ENCODE assay signal across 8 mouse cellular contexts in genomic region chr3:63899309-63899695, GRCm38 (mm10). TPM values are rescaled to one million over a fixed set of nuclear protein-coding genes. Genes with fewer than 3 reads are reported as not detected.
DNase-seq lines count a peak whose midpoint lies in the region; ATAC-seq and TF ChIP-seq lines count a peak whose summit lies in the region.

Plch1 (minus strand) TSS chr3:63899472.

- H3K79me2 ChIP-seq in liver, adult 2 months (ENCODE audit: control insufficient read depth, insufficient read depth, low read length), result no peaks in the 10 kb centered on the region

- peak within 1 kb of the TSS; percentile 72 for H3K4me3 ChIP-seq in heart, embryonic 11.5 days (ENCODE audit: low read depth, low read length)
- H3K4me3 ChIP-seq in forebrain, postnatal 0 days (ENCODE audit: low read depth, low read length), result peak within 1 kb of the TSS; percentile 71
- H3K4me3 ChIP-seq in intestine, postnatal 0 days (ENCODE audit: low read depth, low read length), result peak within 1 kb of the TSS; percentile 67
- peak within 1 kb of the TSS; percentile 59 for H3K4me3 ChIP-seq in liver, adult 2 months (ENCODE audit: insufficient read depth, low read depth, low read length)
- H3K4me3 ChIP-seq in midbrain, embryonic 16.5 days (ENCODE audit: low read depth, low read length), result peak within 1 kb of the TSS; percentile 84

- H3K4me2 ChIP-seq in heart, embryonic 11.5 days, result peak within 1 kb of the TSS; percentile 99
- H3K4me2 ChIP-seq in forebrain, postnatal 0 days (ENCODE audit: low read depth), result peak within 1 kb of the TSS; percentile 88
- H3K4me2 ChIP-seq in intestine, postnatal 0 days (replicated peaks; ENCODE audit: low read depth), result peak within 1 kb of the TSS; percentile 100
- H3K4me2 ChIP-seq in midbrain, embryonic 16.5 days (ENCODE audit: low read length), result peak within 1 kb of the TSS; percentile 93

- TF ChIP-seq POLR2A in liver, adult 2 months (IDR thresholded peaks at IDR 0.05; ENCODE audit: extremely low read depth, insufficient read depth, low read length), result no peak

- no peak for TF ChIP-seq CTCF in forebrain, postnatal 0 days (IDR thresholded peaks at IDR 0.05; ENCODE audit: low read depth)
- no peak for TF ChIP-seq CTCF in intestine, postnatal 0 days (IDR thresholded peaks at IDR 0.05; ENCODE audit: low read depth)
- TF ChIP-seq CTCF in liver, adult 2 months (IDR thresholded peaks at IDR 0.05; ENCODE audit: low read depth, low read length), result no peak

- under 1% methylated on average over 12 of the region's 12 CpGs for WGBS in heart, embryonic 11.5 days (ENCODE audit: insufficient replicate concordance)
- WGBS in forebrain, postnatal 0 days, result under 1% methylated on average over 12 of the region's 12 CpGs
- under 1% methylated on average over 12 of the region's 12 CpGs for whole genome bisulfite sequencing in intestine, postnatal 0 days
- 1% methylated on average over 12 of the region's 12 CpGs for WGBS in liver, adult 2 months
- under 1% methylated on average over 12 of the region's 12 CpGs for WGBS in midbrain, embryonic 16.5 days

- H3K27me3 ChIP-seq in heart, embryonic 11.5 days (ENCODE audit: control insufficient read depth, insufficient read depth, low read length), result no peaks in the 10 kb centered on the region
- no peaks in the 10 kb centered on the region for H3K27me3 ChIP-seq in forebrain, postnatal 0 days (ENCODE audit: insufficient read depth, low read length)
- no peaks in the 10 kb centered on the region for H3K27me3 ChIP-seq in intestine, postnatal 0 days (replicated peaks; ENCODE audit: control insufficient read depth, insufficient read depth, low read length)
- H3K27me3 ChIP-seq in liver, adult 2 months (ENCODE audit: control insufficient read depth, insufficient read depth, low read length), result no peaks in the 10 kb centered on the region; the same call in 1 of the 2 replicates
- H3K27me3 ChIP-seq in midbrain, embryonic 16.5 days (ENCODE audit: control insufficient read depth, insufficient read depth, low read depth, low read length), result no peaks in the 10 kb centered on the region

- no peaks in the 10 kb centered on the region for H3K9me3 ChIP-seq in heart, embryonic 11.5 days (replicated peaks; ENCODE audit: control insufficient read depth, low read length)
- H3K9me3 ChIP-seq in forebrain, postnatal 0 days (ENCODE audit: low read length), result no peaks in the 10 kb centered on the region
- H3K9me3 ChIP-seq in intestine, postnatal 0 days (ENCODE audit: control insufficient read depth), result no peaks in the 10 kb centered on the region
- no peaks in the 10 kb centered on the region for H3K9me3 ChIP-seq in midbrain, embryonic 16.5 days (replicated peaks; ENCODE audit: control insufficient read depth, low read length, poor library complexity, severe bottlenecking)

- H3K27ac ChIP-seq in heart, embryonic 11.5 days (ENCODE audit: low read depth, low read length), result no peak within 1 kb of the TSS
- H3K27ac ChIP-seq in forebrain, postnatal 0 days (ENCODE audit: low read depth, low read length), result peak within 1 kb of the TSS; percentile 31; the same call in 1 of the 2 replicates
- peak within 1 kb of the TSS; percentile 60 for H3K27ac ChIP-seq in intestine, postnatal 0 days (ENCODE audit: low read depth, low read length)
- no peak within 1 kb of the TSS for H3K27ac ChIP-seq in liver, adult 2 months (replicated peaks; ENCODE audit: insufficient read depth, low read depth, low read length)
- peak within 1 kb of the TSS; percentile 91 for H3K27ac ChIP-seq in midbrain, embryonic 16.5 days (ENCODE audit: low read length)

- ATAC-seq in heart, embryonic 11.5 days (replicated peaks; ENCODE audit: insufficient number of reproducible peaks, low FRiP score, low TSS enrichment), result peak; percentile 75
- peak; percentile 84 for ATAC-seq in forebrain, postnatal 0 days
- ATAC-seq in intestine, postnatal 0 days, result peak; percentile 76
- ATAC-seq in midbrain, embryonic 16.5 days, result peak; percentile 89

- H3K4me1 ChIP-seq in heart, embryonic 11.5 days (ENCODE audit: control insufficient read depth, insufficient read depth, low read length), result 0 out of 2 replicates have a peak, but pooled peaks cover 6% of the 10 kb centered on the region
- no peaks in the 10 kb centered on the region for H3K4me1 ChIP-seq in forebrain, postnatal 0 days (ENCODE audit: insufficient read depth)
- no peaks in the 10 kb centered on the region for H3K4me1 ChIP-seq in intestine, postnatal 0 days (replicated peaks; ENCODE audit: control insufficient read depth, insufficient read depth, low read length)
- peaks cover 5% of the 10 kb centered on the region for H3K4me1 ChIP-seq in liver, adult 2 months (ENCODE audit: control insufficient read depth, insufficient read depth, low read length)
- peaks cover 18% of the 10 kb centered on the region for H3K4me1 ChIP-seq in midbrain, embryonic 16.5 days (ENCODE audit: control insufficient read depth, insufficient read depth, low read length)

- peak within 1 kb of the TSS; percentile 69 for H3K9ac ChIP-seq in heart, embryonic 11.5 days (ENCODE audit: low read depth, low read length)
- peak within 1 kb of the TSS; percentile 65 for H3K9ac ChIP-seq in forebrain, postnatal 0 days
- peak within 1 kb of the TSS; percentile 65 for H3K9ac ChIP-seq in intestine, postnatal 0 days (ENCODE audit: low read depth, low read length)
- H3K9ac ChIP-seq in liver, adult 2 months (ENCODE audit: low read depth, low read length), result peak within 1 kb of the TSS; percentile 23; the same call in 1 of the 2 replicates
- H3K9ac ChIP-seq in midbrain, embryonic 16.5 days (ENCODE audit: low read depth, low read length), result peak within 1 kb of the TSS; percentile 84

- H3K36me3 ChIP-seq in heart, embryonic 11.5 days (ENCODE audit: control insufficient read depth, insufficient read depth, low read length), result no peaks in the 10 kb centered on the region
- H3K36me3 ChIP-seq in forebrain, postnatal 0 days (ENCODE audit: insufficient read depth), result no peaks in the 10 kb centered on the region
- no peaks in the 10 kb centered on the region for H3K36me3 ChIP-seq in intestine, postnatal 0 days (ENCODE audit: control insufficient read depth, insufficient read depth)
- no peaks in the 10 kb centered on the region for H3K36me3 ChIP-seq in liver, adult 2 months (ENCODE audit: control insufficient read depth, insufficient read depth, low read length)
- H3K36me3 ChIP-seq in midbrain, embryonic 16.5 days (ENCODE audit: control insufficient read depth, insufficient read depth, low read length), result no peaks in the 10 kb centered on the region

- no peak for DNase-seq in heart, adult 11 months
- peak; percentile 31 for DNase-seq in c-Kit-positive CD71-negative TER-119-negative erythroid progenitor cells, embryonic 14.5 days (ENCODE audit: low read depth)
- peak; percentile 77 for DNase-seq in forebrain, postnatal 0 days
- peak; percentile 3 for DNase-seq in liver, adult 2 months (ENCODE audit: extremely low read depth, low read depth, low spot score)
- peak; percentile 50 for DNase-seq in thymus, postnatal 14 days

RNA-seq across cellular contexts. Expression of gene Plch1, which starts in this region (rescaled TPM):
- 0.90 and 0.99 TPM in 2 replicates for polyA plus RNA-seq in heart, embryonic 11.5 days (2014; fragmentation: Nextera tagmentation; extraction: Ambion mirVana)
- total RNA-seq in forebrain, postnatal 0 days (2014; rRNA removed), result 6.5 and 14.4 TPM in 2 replicates
- 1.6 and 3.5 TPM in 2 replicates for polyA plus RNA-seq in forebrain, postnatal 0 days (2015; fragmentation: Nextera tagmentation; extraction: Ambion mirVana)
- polyA plus RNA-seq in intestine, postnatal 0 days (2015; fragmentation: Nextera tagmentation; extraction: Ambion mirVana), result 2.2 and 2.6 TPM in 2 replicates
- under 0.01 TPM in 1 of 2 replicates, not detected in the other for total RNA-seq in liver, adult 2 months (2014; rRNA removed)
- polyA plus RNA-seq in liver, adult 2 months (2012; rRNA removed), result not detected in 2 replicates
- 11.8 and 11.9 TPM in 2 replicates for polyA plus RNA-seq in midbrain, embryonic 16.5 days (2015; fragmentation: Nextera tagmentation; extraction: Ambion mirVana)

Comparison
In these comparisons a context has a peak if more than half of its experiments do, and no peak if none do; other contexts are left out.
1. Peak in ATAC-seq, H3K4me3 ChIP-seq, H3K9ac ChIP-seq and H3K4me2 ChIP-seq in heart, embryonic 11.5 days; RNA of the gene not detected or under 1 TPM.
2. Peak in DNase-seq, H3K4me3 ChIP-seq and H3K9ac ChIP-seq in liver, adult 2 months; RNA of the gene not detected or under 1 TPM.
3. H3K27ac ChIP-seq: peak in forebrain, postnatal 0 days (single experiment), intestine, postnatal 0 days (single experiment) and midbrain, embryonic 16.5 days (single experiment); none in heart, embryonic 11.5 days (single experiment) and liver, adult 2 months (single experiment).
4. H3K9ac ChIP-seq: peak in every context shown above with its lines; median percentile 84 in midbrain, embryonic 16.5 days; 69 in heart, embryonic 11.5 days; 65 in forebrain, postnatal 0 days; 65 in intestine, postnatal 0 days; 23 in liver, adult 2 months.
5. Peak in every context shown above with its lines, with median percentiles within 50 percentile points of each other: ATAC-seq, H3K4me2 ChIP-seq and H3K4me3 ChIP-seq.